8 mouse cellular contexts compared by ENCODE assay signal in genomic region chr4:106560846-106561781, GRCm38 (mm10). TPM values are rescaled to one million over a fixed set of nuclear protein-coding genes. Genes with fewer than 3 reads are reported as not detected.
DNase-seq lines count a peak whose midpoint lies in the region; ATAC-seq lines count a peak whose summit lies in the region.

Gene Dhcr24 (plus strand): TSS chr4:106561038.

- H3K4me2 ChIP-seq in hindbrain, embryonic 16.5 days (ENCODE audit: low read length): peak within 1 kb of the TSS; percentile 94

- peaks cover 5% of the 10 kb centered on the region for H3K36me3 ChIP-seq in hindbrain, embryonic 16.5 days (ENCODE audit: control insufficient read depth, insufficient read depth, low read length)
- H3K36me3 ChIP-seq in macrophage (ENCODE audit: inconsistent target): no peaks in the 10 kb centered on the region

- ATAC-seq in hindbrain, embryonic 16.5 days: peak; percentile 98

- peaks cover 32% of the 10 kb centered on the region for H3K4me1 ChIP-seq in hindbrain, embryonic 16.5 days (ENCODE audit: control insufficient read depth, insufficient read depth, low read depth, low read length)

- H3K27ac ChIP-seq in hindbrain, embryonic 16.5 days (ENCODE audit: low read depth, low read length): peak within 1 kb of the TSS; percentile 91
- peak within 1 kb of the TSS; percentile 65 for H3K27ac ChIP-seq in macrophage

- H3K9ac ChIP-seq in hindbrain, embryonic 16.5 days (ENCODE audit: low read depth, low read length): peak within 1 kb of the TSS; percentile 83

- DNase-seq in T-cell, adult 2 months (ENCODE audit: low spot score): peak; percentile 83
- peak; percentile 91 to 94 for DNase-seq in cerebellum, postnatal 36 days
- DNase-seq in gastrocnemius, adult 18-20 months (ENCODE audit: low spot score): peak; percentile 86
- DNase-seq in left cerebral cortex, adult 18-20 months (ENCODE audit: low spot score in 2 of 2): peak; percentile 94 to 96
- DNase-seq in right cerebral cortex, adult 18-20 months: peak; percentile 98
- DNase-seq in urinary bladder, postnatal 10 days (ENCODE audit: low spot score): peak; percentile 73

- H3K79me2 ChIP-seq in macrophage (ENCODE audit: inconsistent target): no peaks in the 10 kb centered on the region; the same call in 1 of the 2 replicates

- H3K9me3 ChIP-seq in hindbrain, embryonic 16.5 days (ENCODE audit: control insufficient read depth, low read length): no peaks in the 10 kb centered on the region

- no peaks in the 10 kb centered on the region for H3K27me3 ChIP-seq in hindbrain, embryonic 16.5 days (replicated peaks; ENCODE audit: control insufficient read depth, insufficient read depth, low read length)

- WGBS in hindbrain, embryonic 16.5 days: under 1% methylated on average over 86 of the region's 89 CpGs
- 1% methylated on average over 88 of the region's 89 CpGs for WGBS in macrophage (ENCODE audit: missing documents)

- H3K4me3 ChIP-seq in hindbrain, embryonic 16.5 days (ENCODE audit: low read length): peak within 1 kb of the TSS; percentile 96
- H3K4me3 ChIP-seq in macrophage (ENCODE audit: inconsistent target): peak within 1 kb of the TSS; percentile 76

RNA-seq across cellular contexts. Expression of gene Dhcr24, which starts in this region (rescaled TPM):
- 1 to 10 TPM; 3.3 to 3.4 TPM for total RNA-seq in gastrocnemius, adult 18-20 months (2021)
- 4.0 and 5.3 TPM in 2 replicates for polyA plus RNA-seq in hindbrain, embryonic 16.5 days (2015; fragmentation: Nextera tagmentation; extraction: Ambion mirVana)
- total RNA-seq in left cerebral cortex, adult 18-20 months (2021): 100 to 1,000 TPM in 1 of 2 experiments, 10 to 100 TPM in 1; 98.4 to 119 TPM
- 1 to 10 TPM in 24 of 26 experiments, under 1 TPM in 2; 0.66 to 7.6 (median 2.0) TPM for total RNA-seq in macrophage (2018; cell fraction: chromatin; rRNA removed)
- total RNA-seq in macrophage (2018; cell fraction: cytosol; rRNA removed): 10 to 100 TPM; 10.7 to 51.9 (median 22.2) TPM
- 10 to 100 TPM in 22 of 26 experiments, 1 to 10 TPM in 4; 4.2 to 88.9 (median 14.0) TPM for total RNA-seq in macrophage (2018; cell fraction: nucleus; rRNA removed)
- polyA plus RNA-seq in macrophage (2018): 8.3 to 57.3 TPM (median 30.5 TPM) in 3 replicates

Comparison
In these comparisons a context has a peak if more than half of its experiments do, and no peak if none do; other contexts are left out.
1. Peak in every context shown above with its lines: DNase-seq, ATAC-seq, H3K4me3 ChIP-seq and H3K27ac ChIP-seq.
2. RNA of gene Dhcr24 (total RNA-seq): 98.4 to 119 TPM in left cerebral cortex, adult 18-20 months; 3.3 to 3.4 TPM in gastrocnemius, adult 18-20 months; every median in the first group is over 10 times any median in the second.